Mouse (Mus musculus) E14TG2a.4 (cell line): ENCODE measurements around the gene Rtel1.

Experiments
- CTCF ChIP-seq: conservative IDR thresholded peaks from 2 replicates; pipeline ENCODE4 v1.5.1; 2014; ENCODE audit warnings: low read length
- NANOG ChIP-seq: IDR thresholded peaks from 2 replicates; pipeline ENCODE4 v1.6.1; 2014; ENCODE audit warnings: borderline replicate concordance, low read length, mixed read lengths
- POU5F1 ChIP-seq: IDR thresholded peaks from 2 replicates; pipeline ENCODE4 v1.6.1; 2014; ENCODE audit warnings: low read length, borderline replicate concordance

DNA sequence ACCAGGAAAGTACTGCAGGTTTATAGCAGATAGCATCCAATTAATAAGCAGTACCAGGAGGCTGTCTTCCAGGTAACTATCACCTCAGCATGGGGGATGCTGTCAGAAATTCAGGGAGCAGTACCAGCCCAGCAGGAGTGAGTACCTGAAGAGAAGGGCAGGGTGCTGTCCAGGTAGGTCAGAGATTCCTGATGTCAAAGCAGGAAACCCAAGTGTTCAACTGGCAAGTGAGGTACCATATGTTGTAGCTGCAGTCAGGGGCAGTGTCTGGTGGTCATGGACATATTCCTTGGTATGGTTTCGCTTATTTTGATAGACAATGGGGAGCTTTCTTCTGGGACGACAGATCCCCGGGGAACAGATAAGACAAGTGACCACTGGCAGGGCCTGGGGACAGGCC lies 7.1 kb upstream of the Rtel1 start:
- TF ChIP-seq CTCF (no peak), NANOG (no peak), POU5F1 (no peak)
